Mouse (Mus musculus): ENCODE measurements around the gene Il19.

GRCm38 (mm10) chr1:130902505-130902904, 37.4 kb downstream of the Il19 start:
- TF ChIP-seq CTCF (conservative IDR thresholded peaks at IDR 0.05 in 1 of 2, IDR thresholded peaks at IDR 0.05 in 1 of 2; ENCODE audit: low read depth in 2 of 2, low read length in 2 of 2) (no peak), USF1 (IDR thresholded peaks at IDR 0.05; ENCODE audit: low read depth, low read length) (no peak), MYC (IDR thresholded peaks at IDR 0.05; ENCODE audit: low read depth, low read length) (no peak), ZC3H11A (IDR thresholded peaks at IDR 0.05; ENCODE audit: low read depth, low read length) (no peak), POLR2A (IDR thresholded peaks at IDR 0.05; ENCODE audit: low read depth, low read length) (no peak)
